Mouse (Mus musculus): ENCODE measurements around the gene 1700019N19Rik.

1700019N19Rik gene

GRCm38 (mm10) chr19:58806364-58806763 lies 12.1 kb upstream of the 1700019N19Rik start:
- DNase-seq (ENCODE audit: low spot score), result peak; percentile 74

- DNase-seq (ENCODE audit: low spot score), result no peak
These were observed 11.0 kb upstream of the 1700019N19Rik start for GRCm38 (mm10) chr19:58805191-58805779.

- DNase-seq (ENCODE audit: low spot score), result no peak
These were observed 931 bp upstream of the 1700019N19Rik start for GRCm38 (mm10) chr19:58795114-58795669.

- no peak for DNase-seq (ENCODE audit: low spot score)
These were observed 5.1 kb downstream of the 1700019N19Rik start for GRCm38 (mm10) chr19:58789194-58789593.

- DNase-seq (ENCODE audit: low spot score), result no peak
These were observed 10.3 kb downstream of the 1700019N19Rik start for GRCm38 (mm10) chr19:58783938-58784337.

- DNase-seq (ENCODE audit: low spot score), result no peak
These were observed 12.7 kb downstream of the 1700019N19Rik start for GRCm38 (mm10) chr19:58781566-58781965.

- no peak for DNase-seq (ENCODE audit: low spot score)
These were observed 17.8 kb downstream of the 1700019N19Rik start for GRCm38 (mm10) chr19:58776461-58776860.

- no peak for DNase-seq (ENCODE audit: low spot score)
These were observed 26.9 kb downstream of the 1700019N19Rik start for GRCm38 (mm10) chr19:58767329-58767728.

GRCm38 (mm10) chr19:58762848-58763541 lies 31.3 kb downstream of the 1700019N19Rik start:
- DNase-seq (ENCODE audit: low spot score), result peak; percentile 75

- no peak for DNase-seq (ENCODE audit: low spot score)
These were observed 31.9 kb downstream of the 1700019N19Rik start for GRCm38 (mm10) chr19:58762316-58762715.

- DNase-seq (ENCODE audit: low spot score), result no peak
These were observed 34.8 kb downstream of the 1700019N19Rik start, which contains the start of gene Pnliprp2 for GRCm38 (mm10) chr19:58759423-58759822. Pnliprp2 (plus strand) TSS chr19:58759719.

GRCm38 (mm10) chr19:58758871-58759270 lies 35.4 kb downstream of the 1700019N19Rik start:
- no peak for DNase-seq (ENCODE audit: low spot score)

GRCm38 (mm10) chr19:58751504-58751903 lies 42.8 kb downstream of the 1700019N19Rik start:
- no peak for DNase-seq (ENCODE audit: low spot score)

- no peak for DNase-seq (ENCODE audit: low spot score)
These were observed 43.4 kb downstream of the 1700019N19Rik start for GRCm38 (mm10) chr19:58750822-58751221.

GRCm38 (mm10) chr19:58747498-58748000 lies 46.7 kb downstream of the 1700019N19Rik start:
- no peak for DNase-seq (ENCODE audit: low spot score)

- DNase-seq (ENCODE audit: low spot score), result no peak
These were observed 50.5 kb downstream of the 1700019N19Rik start for GRCm38 (mm10) chr19:58743736-58744135.

GRCm38 (mm10) chr19:58742711-58743110 lies 51.5 kb downstream of the 1700019N19Rik start:
- DNase-seq (ENCODE audit: low spot score), result no peak

GRCm38 (mm10) chr19:58741036-58741435 lies 53.2 kb downstream of the 1700019N19Rik start:
- DNase-seq (ENCODE audit: low spot score), result no peak

- no peak for DNase-seq (ENCODE audit: low spot score)
These were observed 56.1 kb downstream of the 1700019N19Rik start for GRCm38 (mm10) chr19:58738111-58738510.
